Mouse (Mus musculus) kidney, adult 2 months (tissue): ENCODE measurements around the gene Rpl12. TPM values are rescaled to one million over a fixed set of nuclear protein-coding genes. Genes with fewer than 3 reads are reported as not detected.

ENCODE experiments used
- DNase-seq: peaks from one replicate; pipeline ENCODE4 v3.0.0; 2021
- H3K27ac ChIP-seq: fragments of 200-500 bp; 2 replicates; pipeline ENCODE4 v1.5.1; 2012; ENCODE audit warnings: low read depth, low read length, control low read depth, inconsistent platforms; ENCODE audit not compliant: insufficient read depth
- H3K27me3 ChIP-seq: fragments of 200-500 bp; replicated peaks from 2 replicates; pipeline ENCODE4 v1.6.1; 2012; ENCODE audit warnings: mild to moderate bottlenecking, moderate library complexity, low read length, inconsistent platforms; ENCODE audit not compliant: control insufficient read depth, insufficient read depth
- H3K36me3 ChIP-seq: fragments of 200-500 bp; 2 replicates; pipeline ENCODE4 v1.6.1; 2012; ENCODE audit warnings: mild to moderate bottlenecking, moderate library complexity, low read length, inconsistent platforms; ENCODE audit not compliant: control insufficient read depth, insufficient read depth
- H3K4me1 ChIP-seq: fragments of 200-500 bp; 2 replicates; pipeline ENCODE4 v1.6.1; 2011; ENCODE audit warnings: low read length; ENCODE audit not compliant: control insufficient read depth, insufficient read depth
- H3K4me3 ChIP-seq: fragments of 200-500 bp; 2 replicates; pipeline ENCODE4 v1.5.1; 2011; ENCODE audit warnings: mild to moderate bottlenecking, low read depth, low read length, control low read depth; ENCODE audit not compliant: insufficient read depth
- CTCF ChIP-seq: fragments of 200-500 bp; conservative IDR thresholded peaks from 2 replicates; pipeline ENCODE4 v1.5.1; 2011; ENCODE audit warnings: low read depth, mild to moderate bottlenecking, control low read depth, low read length, moderate library complexity, mixed read lengths; ENCODE audit not compliant: insufficient read depth, insufficient read length
- POLR2A ChIP-seq: fragments of 200-500 bp; IDR thresholded peaks from one replicate; pipeline ENCODE4 v1.6.1; 2011; ENCODE audit warnings: low read depth, low read length, control low read depth
- WGBS: fragments of 180-500 bp; shearing (Covaris S2); methylation state at CpG from one replicate; pipeline ENCODE4 v1.1.7; 2018; 5-methylcytosine and 5-hydroxymethylcytosine counted together
- polyA plus RNA-seq: library from polyadenylated mRNA; depleted of rRNA; stranded (reverse); fragments of >200 nt; gene quantifications from 2 replicates; pipeline ENCODE4 v1.2.3, GENCODE M21; 2012

The Rpl12 gene
- polyA plus RNA-seq, 1 experiment: 270 TPM

DNA sequence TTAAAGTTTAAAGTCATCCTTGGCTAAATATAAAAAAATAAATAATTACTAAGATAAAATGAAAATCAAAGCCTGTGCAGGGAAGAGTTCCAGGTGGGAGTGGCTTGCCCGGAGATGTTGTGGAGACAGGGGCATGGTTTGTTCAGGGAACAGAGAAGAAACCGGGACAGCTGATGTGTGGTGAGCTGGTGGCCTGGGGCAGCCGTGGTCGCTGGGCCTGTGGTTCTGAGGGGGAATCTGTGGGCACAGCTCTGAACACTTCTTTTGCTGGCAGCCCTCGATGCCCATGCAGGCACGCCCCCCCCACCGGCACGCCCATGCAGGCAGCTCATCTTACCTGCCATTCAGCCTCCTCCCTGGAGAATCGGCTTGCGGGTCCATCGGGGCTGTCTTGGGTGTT, 13.9 kb upstream of the Rpl12 start:
- 77% methylated on average over 11 of the region's 11 CpGs for WGBS
- no peak for DNase-seq
- Histone ChIP-seq H3K4me3 (no peak overlapping the region), H3K36me3 (0 out of 2 replicates have a peak, but pooled peaks cover 1% of the 10 kb centered on the region), H3K27me3 (no peaks in the 10 kb centered on the region), H3K4me1 (no peaks in the 10 kb centered on the region), H3K27ac (no peak overlapping the region)
- TF ChIP-seq POLR2A (no peak), CTCF (no peak)

DNA sequence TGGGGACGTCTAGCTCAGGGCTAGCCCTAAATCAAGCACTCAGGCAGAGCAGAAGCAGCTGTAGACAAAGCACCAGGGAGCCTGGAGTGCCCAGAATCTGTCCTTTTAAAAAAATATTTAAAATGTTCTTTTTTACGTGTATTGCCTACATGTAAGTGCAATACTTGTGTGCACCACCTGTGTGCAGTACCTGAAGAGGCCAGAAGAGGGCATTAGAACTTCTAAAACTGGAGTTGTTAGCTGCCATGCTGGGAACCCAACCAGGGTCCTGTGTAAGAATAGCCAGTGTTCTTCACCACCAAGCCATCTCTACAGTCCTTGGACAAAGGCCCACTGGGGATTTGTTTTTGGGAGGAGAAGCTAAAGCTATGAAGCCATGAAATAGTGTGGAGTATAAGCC, 6.8 kb upstream of the Rpl12 start:
- 88% methylated on average over 2 of the region's 2 CpGs for whole genome bisulfite sequencing
- DNase-seq: no peak
- H3K36me3 ChIP-seq: peaks cover 4% of the 10 kb centered on the region; the same call in 1 of the 2 replicates
- H3K4me1 ChIP-seq: no peaks in the 10 kb centered on the region
- H3K4me3 ChIP-seq: no peak overlapping the region
- TF ChIP-seq POLR2A (no peak), CTCF (no peak)
- no peak overlapping the region for H3K27ac ChIP-seq
- H3K27me3 ChIP-seq: no peaks in the 10 kb centered on the region

DNA sequence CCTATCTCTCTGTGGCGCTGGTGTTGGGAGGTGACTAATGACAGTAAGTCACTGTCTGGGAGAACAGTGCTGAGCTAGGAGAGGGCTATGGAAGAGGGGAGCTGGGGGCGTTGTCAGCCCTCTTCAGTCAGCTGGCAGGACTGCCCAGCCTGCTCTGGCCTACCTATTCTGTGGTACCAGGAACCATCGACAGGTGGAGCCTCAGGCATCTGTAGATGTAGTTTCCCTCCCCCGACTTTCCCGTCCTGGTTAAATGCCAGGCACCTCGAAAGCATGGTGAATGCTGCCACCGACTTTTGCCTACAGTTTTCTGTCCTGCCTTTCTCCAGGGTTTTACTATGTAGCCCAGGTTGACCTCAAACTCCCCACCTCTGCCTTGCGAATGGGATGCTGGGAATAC, 4.0 kb upstream of the Rpl12 start:
- Histone ChIP-seq H3K27ac (no peak overlapping the region), H3K27me3 (no peaks in the 10 kb centered on the region), H3K4me1 (peaks cover 9% of the 10 kb centered on the region; the same call in 1 of the 2 replicates), H3K36me3 (peaks cover 4% of the 10 kb centered on the region; the same call in 1 of the 2 replicates), H3K4me3 (no peak overlapping the region)
- peak; percentile 44; the same call in 1 of the 2 replicates for TF ChIP-seq CTCF
- no peak for TF ChIP-seq POLR2A
- DNase-seq: peak; percentile 51
- 44% methylated on average over 8 of the region's 8 CpGs for WGBS

DNA sequence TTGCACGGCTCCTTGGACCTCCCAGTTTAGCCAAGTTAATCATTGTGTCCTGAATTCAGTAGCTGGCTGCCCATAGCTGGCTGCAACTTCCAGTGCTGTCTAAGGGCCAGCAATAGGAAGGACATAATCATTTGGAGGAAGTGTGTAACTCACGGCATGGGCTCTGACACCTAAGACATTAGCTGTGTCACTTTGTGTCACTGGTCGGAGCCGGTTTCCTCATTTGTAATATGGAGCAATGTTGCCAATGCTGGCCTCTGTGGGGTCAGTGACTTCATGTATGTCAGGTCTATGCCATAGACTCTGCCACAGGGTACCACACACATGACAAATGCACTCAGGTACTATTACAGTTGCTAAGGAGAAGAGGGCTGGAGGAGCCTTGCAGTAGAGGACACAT, 1.1 kb upstream of the Rpl12 start:
- TF ChIP-seq CTCF (no peak), POLR2A (no peak)
- WGBS: 73% methylated on average over 4 of the region's 4 CpGs
- H3K4me1 ChIP-seq: peaks cover 13% of the 10 kb centered on the region; the same call in 1 of the 2 replicates

DNA sequence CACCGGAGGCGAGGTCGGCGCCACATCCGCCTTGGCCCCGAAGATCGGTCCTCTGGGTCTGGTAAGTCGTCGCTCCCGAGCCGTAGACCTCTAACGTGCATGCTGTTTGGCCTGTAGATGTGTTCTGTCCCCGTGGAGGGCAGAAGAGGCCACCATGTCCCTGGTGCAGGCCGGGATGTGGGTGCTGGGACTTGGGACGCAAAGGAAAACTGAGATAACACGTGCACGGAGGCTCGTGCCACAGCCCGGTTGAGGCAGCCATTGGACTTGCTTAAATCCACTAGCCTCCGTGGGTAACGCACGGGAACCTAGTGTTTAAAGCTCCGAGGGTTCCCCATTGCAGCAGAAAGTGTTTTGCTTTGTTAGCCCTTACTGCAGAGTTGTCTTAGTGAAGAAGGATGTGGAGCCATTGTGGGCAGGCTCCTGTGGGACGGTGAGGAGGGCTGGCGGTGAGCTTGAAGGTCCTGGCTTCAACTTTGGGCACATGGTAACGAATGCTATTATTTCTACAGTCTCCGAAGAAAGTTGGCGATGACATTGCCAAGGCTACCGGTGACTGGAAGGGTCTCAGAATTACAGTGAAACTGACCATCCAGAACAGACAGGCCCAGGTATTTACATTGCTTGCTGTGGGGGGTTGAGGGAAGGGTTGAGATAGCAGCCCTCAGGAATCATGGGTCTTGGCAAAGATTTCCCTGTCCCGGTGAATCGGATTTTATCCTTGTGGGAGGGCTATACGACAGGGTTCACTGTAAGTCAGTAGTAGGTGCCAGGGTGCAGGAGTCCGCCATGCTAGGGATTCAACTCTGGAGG, 909 bp downstream of the Rpl12 start:
- Histone ChIP-seq H3K27ac (no peak overlapping the region), H3K27me3 (no peaks in the 10 kb centered on the region), H3K4me3 (peak overlapping the region; percentile 74), H3K36me3 (no peaks in the 10 kb centered on the region), H3K4me1 (peaks cover 13% of the 10 kb centered on the region; the same call in 1 of the 2 replicates)
- WGBS: 6% methylated on average over 33 of the region's 33 CpGs
- TF ChIP-seq POLR2A: no peak
- no peak for TF ChIP-seq CTCF
- no peak for DNase-seq

More for the DNA sequence above, 1.1 kb upstream of the Rpl12 start:
- Histone ChIP-seq H3K36me3 (no peaks in the 10 kb centered on the region), H3K27ac (no peak overlapping the region), H3K4me3 (no peak overlapping the region), H3K27me3 (no peaks in the 10 kb centered on the region)
- peak; percentile 13 for DNase-seq

DNA sequence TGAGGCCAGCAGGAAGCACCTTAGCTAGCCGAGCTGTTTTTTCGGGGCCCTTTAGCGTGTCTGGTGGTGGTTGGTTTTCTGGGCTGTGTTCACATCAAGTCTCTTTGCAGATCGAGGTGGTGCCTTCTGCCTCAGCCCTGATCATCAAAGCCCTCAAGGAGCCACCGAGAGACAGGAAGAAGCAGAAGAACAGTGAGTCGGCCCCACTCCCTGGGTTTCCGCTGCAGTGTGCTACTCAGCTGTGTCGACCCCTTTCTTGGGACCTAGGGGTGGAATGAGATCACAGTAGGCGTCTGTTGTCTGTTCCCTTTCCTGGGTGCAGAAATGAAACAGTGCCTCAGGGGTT, 1.5 kb downstream of the Rpl12 start:
- TF ChIP-seq POLR2A: no peak
- TF ChIP-seq CTCF: no peak
- Histone ChIP-seq H3K36me3 (no peaks in the 10 kb centered on the region), H3K4me1 (peaks cover 18% of the 10 kb centered on the region; the same call in 1 of the 2 replicates), H3K27me3 (no peaks in the 10 kb centered on the region), H3K4me3 (peak overlapping the region; percentile 7; the same call in 1 of the 2 replicates), H3K27ac (no peak overlapping the region)
- 31% methylated on average over 9 of the region's 9 CpGs for WGBS
- DNase-seq: no peak

DNA sequence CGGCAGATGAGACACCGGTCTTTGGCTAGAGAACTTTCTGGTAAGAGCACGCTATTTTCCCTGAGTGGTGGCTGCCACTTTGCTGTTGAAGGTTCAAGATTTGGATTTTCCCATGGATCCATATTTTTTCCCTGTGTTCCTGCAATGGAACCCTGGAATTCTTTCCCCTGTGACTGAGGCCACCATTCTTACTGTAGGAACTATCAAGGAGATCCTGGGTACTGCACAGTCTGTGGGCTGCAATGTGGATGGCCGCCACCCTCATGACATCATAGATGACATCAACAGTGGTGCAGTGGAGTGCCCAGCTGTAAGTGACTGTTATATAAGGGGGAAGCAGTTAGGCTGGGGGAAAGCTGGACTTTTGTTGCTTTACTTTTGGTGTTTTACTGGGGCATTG, 2.2 kb downstream of the Rpl12 start:
- TF ChIP-seq POLR2A (no peak), CTCF (no peak)
- DNase-seq: no peak
- Histone ChIP-seq H3K36me3 (no peaks in the 10 kb centered on the region), H3K27ac (no peak overlapping the region), H3K4me1 (peaks cover 18% of the 10 kb centered on the region; the same call in 1 of the 2 replicates), H3K4me3 (no peak overlapping the region), H3K27me3 (no peaks in the 10 kb centered on the region)
- 72% methylated on average over 4 of the region's 4 CpGs for WGBS
